Mouse (Mus musculus) testis, postnatal 14 days (tissue): Measurements from ENCODE around the gene Fbxw26.
"Not testable (repeated sequence)": the region's sequence is repeated elsewhere in the genome, so short reads cannot be mapped to it uniquely, and the experiment has no call there.

Source experiments
- DNase-seq: peaks from one replicate; pipeline ENCODE4 v3.0.0; 2021; ENCODE audit warnings: low spot score

Fbxw26 gene

GRCm38 (mm10) chr9:109745989-109746388 is at the start of gene Fbxw26:
Gene Fbxw26, minus strand, starts transcription at chr9:109746089.
- DNase-seq, result not testable (repeated sequence)

- DNase-seq, result no peak
These were observed 49.3 kb upstream of the Fbxw26 start for GRCm38 (mm10) chr9:109795221-109795620.

- not testable (repeated sequence) for DNase-seq
These were observed 44.7 kb upstream of the Fbxw26 start, which contains the start of gene Fbxw27 for GRCm38 (mm10) chr9:109790570-109790969. Gene Fbxw27, minus strand, starts transcription at chr9:109790670.

GRCm38 (mm10) chr9:109766841-109767240 is 21.0 kb upstream of the Fbxw26 start:
- not testable (repeated sequence) for DNase-seq

GRCm38 (mm10) chr9:109702600-109702999 is 43.3 kb downstream of the Fbxw26 start, which contains the start of gene Fbxw18:
Gene Fbxw18, minus strand, starts transcription at chr9:109702700.
- DNase-seq, result not testable (repeated sequence)

- DNase-seq, result no peak
These were observed 60.6 kb downstream of the Fbxw26 start for GRCm38 (mm10) chr9:109685299-109685698.
